Mouse (Mus musculus) myocyte (in vitro differentiated cells): ENCODE measurements at regions not wholly inside any gene's neighbourhood (a gene's known extent, or its start where the extent isn't known, plus 50 kb on each side); places are given as distances from the start of the nearest gene placed in this dataset.

Source experiments
- E2F4 ChIP-seq: IDR thresholded peaks from one replicate; pipeline ENCODE4 v1.6.1; 2011; ENCODE audit warnings: mild to moderate bottlenecking, control low read depth, moderate library complexity; ENCODE audit not compliant: insufficient read depth
- MAX ChIP-seq: IDR thresholded peaks from one replicate; pipeline ENCODE4 v1.6.1; 2011; ENCODE audit warnings: low read depth, mild to moderate bottlenecking, control low read depth
- POLR2A ChIP-seq: IDR thresholded peaks from one replicate; pipeline ENCODE4 v1.6.1; 2011; ENCODE audit warnings: low read depth, mild to moderate bottlenecking, control low read depth, moderate library complexity; ENCODE audit not compliant: insufficient read length
- POLR2AphosphoS2 ChIP-seq: IDR thresholded peaks from one replicate; pipeline ENCODE4 v1.6.1; 2011; ENCODE audit warnings: low read depth, control low read depth; ENCODE audit not compliant: insufficient read length
- REST ChIP-seq: IDR thresholded peaks from one replicate; pipeline ENCODE4 v1.6.1; 2011; ENCODE audit warnings: mild to moderate bottlenecking, control low read depth, moderate library complexity; ENCODE audit not compliant: insufficient read depth, insufficient read length
- USF1 ChIP-seq: IDR thresholded peaks from one replicate; pipeline ENCODE4 v1.6.1; 2011; ENCODE audit warnings: low read depth, mild to moderate bottlenecking, control low read depth, moderate library complexity

DNA sequence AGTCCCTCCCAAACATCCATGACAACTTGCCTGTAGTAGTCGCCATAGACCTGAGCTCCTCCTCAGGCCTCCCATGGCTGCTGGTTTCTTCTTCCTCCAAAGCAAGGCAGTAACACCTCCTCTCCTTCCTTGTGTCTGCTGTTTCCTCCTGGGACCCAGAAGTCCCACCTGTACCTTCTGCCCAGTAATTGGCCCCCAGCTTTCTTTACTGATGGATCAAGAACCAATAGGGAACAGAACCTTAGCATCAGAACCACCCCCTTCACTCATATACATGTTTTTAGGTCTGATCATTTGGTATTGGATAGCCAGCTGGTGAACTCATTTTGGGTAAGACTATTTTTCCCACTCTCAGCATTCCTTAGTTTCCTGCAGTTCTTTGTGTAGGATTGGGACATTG lies 735.7 kb upstream of the Chordc1 start:
- no peak for TF ChIP-seq POLR2AphosphoS2
- TF ChIP-seq REST: no peak
- no peak for TF ChIP-seq USF1
- TF ChIP-seq POLR2A: no peak
- no peak for TF ChIP-seq MAX
- no peak for TF ChIP-seq E2F4
